Mouse (Mus musculus): ENCODE data around the gene Mxra8.
A peak's percentile ranks its signal among the peaks of the same experiment; 100 is the strongest.

The Mxra8 gene

GRCm38 (mm10) chr4:155863001-155863400, 23.5 kb downstream of the Mxra8 start, which contains the start of gene Tas1r3:
TSS of gene Tas1r3 (minus strand) at chr4:155863362.
- DNase-seq (ENCODE audit: low spot score in 2 of 2) = no peak

- peak in 1 of 2 experiments; percentile 14 for DNase-seq (ENCODE audit: low spot score in 2 of 2)
These were observed 29.3 kb downstream of the Mxra8 start for GRCm38 (mm10) chr4:155868614-155869298.

- DNase-seq (ENCODE audit: low spot score in 2 of 2) = peak; percentile 96 to 97
These were observed 30.0 kb downstream of the Mxra8 start, which contains the start of the genes Cptp and Ints11 for GRCm38 (mm10) chr4:155869317-155870033. TSS of gene Cptp (minus strand) at chr4:155869440. TSS of gene Ints11 (plus strand) at chr4:155869546.

- DNase-seq (ENCODE audit: low spot score in 2 of 2) = no peak
These were observed 31.9 kb downstream of the Mxra8 start for GRCm38 (mm10) chr4:155871404-155871803.

GRCm38 (mm10) chr4:155883587-155883986, 44.1 kb downstream of the Mxra8 start:
- no peak for DNase-seq (ENCODE audit: low spot score in 2 of 2)

- no peak for DNase-seq (ENCODE audit: low spot score in 2 of 2)
These were observed 46.9 kb downstream of the Mxra8 start for GRCm38 (mm10) chr4:155886330-155886729.

- no peak for DNase-seq (ENCODE audit: low spot score in 2 of 2)
These were observed 48.2 kb downstream of the Mxra8 start for GRCm38 (mm10) chr4:155887674-155888073.

GRCm38 (mm10) chr4:155888181-155888580, 48.7 kb downstream of the Mxra8 start:
- DNase-seq (ENCODE audit: low spot score in 2 of 2) = no peak

GRCm38 (mm10) chr4:155889316-155889715, 49.8 kb downstream of the Mxra8 start:
- no peak for DNase-seq (ENCODE audit: low spot score in 2 of 2)

- no peak for DNase-seq (ENCODE audit: low spot score in 2 of 2)
These were observed 51.6 kb downstream of the Mxra8 start for GRCm38 (mm10) chr4:155891011-155891471.

- DNase-seq (ENCODE audit: low spot score in 2 of 2) = peak; percentile 94 to 96
These were observed 52.1 kb downstream of the Mxra8 start, which contains the start of the genes Pusl1 and Acap3 for GRCm38 (mm10) chr4:155891551-155892001. TSS of gene Pusl1 (minus strand) at chr4:155891781. TSS of gene Acap3 (plus strand) at chr4:155891822.

GRCm38 (mm10) chr4:155892017-155892416, 52.5 kb downstream of the Mxra8 start:
- DNase-seq (ENCODE audit: low spot score in 2 of 2) = peak; percentile 80 to 81

- peak; percentile 46 to 53 for DNase-seq (ENCODE audit: low spot score in 2 of 2)
These were observed 53.1 kb downstream of the Mxra8 start for GRCm38 (mm10) chr4:155892438-155893211.

GRCm38 (mm10) chr4:155893212-155893690, 53.8 kb downstream of the Mxra8 start:
- DNase-seq (ENCODE audit: low spot score in 2 of 2) = no peak
